Mouse (Mus musculus): ENCODE results near the gene Fuz. TPM values are rescaled to one million over a fixed set of nuclear protein-coding genes. Genes with fewer than 3 reads are reported as not detected.

The Fuz gene
- total and polyA plus RNA-seq, 2 experiments from 2014 or later = 10.0 to 50.8 TPM

DNA sequence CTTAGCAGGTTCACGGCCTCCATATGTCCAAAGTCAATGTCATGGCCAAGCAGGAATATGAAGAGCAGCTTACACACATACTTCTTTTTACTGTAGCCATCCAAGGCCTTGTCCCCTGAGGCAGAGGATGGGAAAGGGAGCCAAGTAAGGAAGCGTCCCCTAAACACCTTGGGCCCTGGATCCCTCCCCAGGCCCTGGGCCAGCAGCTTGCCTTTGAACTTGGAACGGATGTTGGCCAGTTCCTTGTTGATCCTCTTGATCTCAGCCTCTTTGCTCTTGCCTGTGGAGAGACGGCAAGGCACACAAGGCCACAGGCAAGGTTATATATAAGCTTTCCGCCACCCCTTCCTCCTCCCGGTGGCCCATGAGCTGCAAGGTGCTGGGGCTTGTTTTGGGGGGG lies 20.3 kb downstream of the Fuz start:
- Histone ChIP-seq H3K4me3 (ENCODE audit: low read depth, low read length) (no peak overlapping the region), H3K27ac (ENCODE audit: low read depth) (no peak overlapping the region), H3K9ac (replicated peaks; ENCODE audit: low read depth, low read length) (no peak overlapping the region), H3K9me3 (replicated peaks; ENCODE audit: control insufficient read depth, low read length) (no peaks in the 10 kb centered on the region), H3K4me2 (ENCODE audit: low read depth, low read length) (no peak overlapping the region), H3K4me1 (ENCODE audit: control insufficient read depth, insufficient read depth) (no peaks in the 10 kb centered on the region), H3K27me3 (ENCODE audit: control insufficient read depth, insufficient read depth, low read length) (no peaks in the 10 kb centered on the region), H3K36me3 (replicated peaks; ENCODE audit: control insufficient read depth, insufficient read depth, low read length) (peaks cover 41% of the 10 kb centered on the region)
- no peak for ATAC-seq (ENCODE audit: insufficient read depth, low read depth)
- TF ChIP-seq EP300 (IDR thresholded peaks at IDR 0.05; ENCODE audit: low read depth) (no peak), CTCF (IDR thresholded peaks at IDR 0.05; ENCODE audit: low read depth) (no peak)
- WGBS = 73% methylated on average over 6 of the region's 6 CpGs
- no peak for DNase-seq (ENCODE audit: low spot score)

- no peak for DNase-seq (ENCODE audit: low spot score)
- 86% methylated on average over 4 of the region's 4 CpGs for WGBS
Measured at GRCm38 (mm10) chr7:44916881-44917280, 21.0 kb downstream of the Fuz start.

DNA sequence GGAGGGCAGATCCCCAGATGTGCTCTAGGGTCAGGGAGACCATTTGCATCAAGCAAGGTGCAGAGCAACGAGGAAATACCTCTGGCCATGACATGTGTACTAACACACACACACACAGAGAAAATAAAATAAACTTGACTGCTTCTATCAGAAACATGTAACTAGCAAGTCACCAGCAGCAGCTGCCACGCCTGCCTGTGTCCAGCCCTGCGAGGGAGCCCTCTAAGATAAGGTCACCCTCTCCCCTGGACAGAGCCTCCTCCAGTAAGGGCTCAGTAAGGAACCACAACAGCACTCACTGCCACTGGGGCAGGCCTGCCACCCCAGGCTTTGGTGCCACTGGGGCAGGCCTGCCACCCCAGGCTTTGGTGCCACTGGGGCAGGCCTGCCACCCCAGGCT lies 22.3 kb downstream of the Fuz start:
- ATAC-seq (ENCODE audit: insufficient read depth, low read depth) (no peak; the same call in 1 of the 2 replicates), DNase-seq (ENCODE audit: low spot score) (no peak)
- H3K4me1 ChIP-seq (ENCODE audit: control insufficient read depth, insufficient read depth) = no peaks in the 10 kb centered on the region
- no peak overlapping the region for H3K4me2 ChIP-seq (ENCODE audit: low read depth, low read length)
- WGBS = 55% methylated on average over 3 of the region's 3 CpGs
- H3K4me3 ChIP-seq (ENCODE audit: low read depth, low read length) = no peak overlapping the region
- peaks cover 37% of the 10 kb centered on the region for H3K36me3 ChIP-seq (replicated peaks; ENCODE audit: control insufficient read depth, insufficient read depth, low read length)
- no peak overlapping the region for H3K27ac ChIP-seq (ENCODE audit: low read depth)
- no peaks in the 10 kb centered on the region for H3K9me3 ChIP-seq (replicated peaks; ENCODE audit: control insufficient read depth, low read length)
- no peaks in the 10 kb centered on the region for H3K27me3 ChIP-seq (ENCODE audit: control insufficient read depth, insufficient read depth, low read length)
- TF ChIP-seq CTCF (IDR thresholded peaks at IDR 0.05; ENCODE audit: low read depth) (no peak), EP300 (IDR thresholded peaks at IDR 0.05; ENCODE audit: low read depth) (no peak)
- H3K9ac ChIP-seq (replicated peaks; ENCODE audit: low read depth, low read length) = no peak overlapping the region; the same call in 1 of the 2 replicates

More at GRCm38 (mm10) chr7:44916881-44917280, 21.0 kb downstream of the Fuz start:
- Histone ChIP-seq H3K4me1 (ENCODE audit: control insufficient read depth, insufficient read depth) (no peaks in the 10 kb centered on the region), H3K36me3 (replicated peaks; ENCODE audit: control insufficient read depth, insufficient read depth, low read length) (peaks cover 39% of the 10 kb centered on the region), H3K27ac (ENCODE audit: low read depth) (no peak overlapping the region), H3K27me3 (ENCODE audit: control insufficient read depth, insufficient read depth, low read length) (no peaks in the 10 kb centered on the region), H3K9ac (replicated peaks; ENCODE audit: low read depth, low read length) (no peak overlapping the region), H3K9me3 (replicated peaks; ENCODE audit: control insufficient read depth, low read length) (no peaks in the 10 kb centered on the region), H3K4me3 (ENCODE audit: low read depth, low read length) (no peak overlapping the region), H3K4me2 (ENCODE audit: low read depth, low read length) (no peak overlapping the region)
- TF ChIP-seq EP300 (IDR thresholded peaks at IDR 0.05; ENCODE audit: low read depth) = no peak
- TF ChIP-seq CTCF (IDR thresholded peaks at IDR 0.05; ENCODE audit: low read depth) = no peak
- ATAC-seq (ENCODE audit: insufficient read depth, low read depth) = no peak

- WGBS = 91% methylated on average over 5 of the region's 5 CpGs
- H3K4me2 ChIP-seq (ENCODE audit: low read depth, low read length) = no peak overlapping the region
- DNase-seq (ENCODE audit: low spot score) = no peak
- no peaks in the 10 kb centered on the region for H3K4me1 ChIP-seq (ENCODE audit: control insufficient read depth, insufficient read depth)
- no peak for TF ChIP-seq CTCF (IDR thresholded peaks at IDR 0.05; ENCODE audit: low read depth)
- no peak for TF ChIP-seq EP300 (IDR thresholded peaks at IDR 0.05; ENCODE audit: low read depth)
- no peak overlapping the region for H3K27ac ChIP-seq (ENCODE audit: low read depth)
- no peaks in the 10 kb centered on the region for H3K9me3 ChIP-seq (replicated peaks; ENCODE audit: control insufficient read depth, low read length)
- no peak overlapping the region for H3K4me3 ChIP-seq (ENCODE audit: low read depth, low read length)
- no peak overlapping the region for H3K9ac ChIP-seq (replicated peaks; ENCODE audit: low read depth, low read length)
- ATAC-seq (ENCODE audit: insufficient read depth, low read depth) = no peak
- H3K27me3 ChIP-seq (ENCODE audit: control insufficient read depth, insufficient read depth, low read length) = no peaks in the 10 kb centered on the region
- H3K36me3 ChIP-seq (replicated peaks; ENCODE audit: control insufficient read depth, insufficient read depth, low read length) = peaks cover 36% of the 10 kb centered on the region
Measured at GRCm38 (mm10) chr7:44919127-44919526, 23.2 kb downstream of the Fuz start.

DNA sequence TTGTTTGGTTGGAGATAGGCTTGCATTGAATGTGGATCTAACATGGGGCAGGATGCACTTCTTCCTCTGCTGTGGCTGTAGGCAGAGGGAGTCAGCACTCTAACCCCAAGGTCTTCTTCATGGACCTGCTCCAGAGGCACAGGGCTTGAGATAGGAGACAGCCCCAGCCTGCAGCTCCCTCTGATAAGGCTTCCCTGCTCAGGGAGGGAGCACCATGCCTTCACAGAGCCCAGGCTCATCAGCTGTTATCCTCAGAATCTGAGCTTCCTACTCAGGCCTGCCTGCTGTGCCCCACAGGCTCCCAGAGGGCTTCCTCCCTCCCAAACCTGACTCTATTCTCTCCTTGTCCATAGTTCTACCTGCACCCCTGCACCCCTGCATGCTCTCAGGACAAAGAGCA lies 26.7 kb downstream of the Fuz start:
- Histone ChIP-seq H3K36me3 (replicated peaks; ENCODE audit: control insufficient read depth, insufficient read depth, low read length) (peaks cover 33% of the 10 kb centered on the region), H3K27me3 (ENCODE audit: control insufficient read depth, insufficient read depth, low read length) (no peaks in the 10 kb centered on the region), H3K4me3 (ENCODE audit: low read depth, low read length) (no peak overlapping the region), H3K4me2 (ENCODE audit: low read depth, low read length) (no peak overlapping the region), H3K4me1 (ENCODE audit: control insufficient read depth, insufficient read depth) (0 out of 2 replicates have a peak, but pooled peaks cover under 1% of the 10 kb centered on the region), H3K27ac (ENCODE audit: low read depth) (no peak overlapping the region), H3K9me3 (replicated peaks; ENCODE audit: control insufficient read depth, low read length) (no peaks in the 10 kb centered on the region), H3K9ac (replicated peaks; ENCODE audit: low read depth, low read length) (no peak overlapping the region)
- no peak for TF ChIP-seq CTCF (IDR thresholded peaks at IDR 0.05; ENCODE audit: low read depth)
- no peak for TF ChIP-seq EP300 (IDR thresholded peaks at IDR 0.05; ENCODE audit: low read depth)
- ATAC-seq (ENCODE audit: insufficient read depth, low read depth) (no peak), DNase-seq (ENCODE audit: low spot score) (no peak)

GRCm38 (mm10) chr7:44925468-44925867 lies 29.6 kb downstream of the Fuz start:
- H3K27me3 ChIP-seq (ENCODE audit: control insufficient read depth, insufficient read depth, low read length) = no peaks in the 10 kb centered on the region
- DNase-seq (ENCODE audit: low spot score) (no peak), ATAC-seq (ENCODE audit: insufficient read depth, low read depth) (no peak)
- H3K9ac ChIP-seq (replicated peaks; ENCODE audit: low read depth, low read length) = no peak overlapping the region
- TF ChIP-seq CTCF (IDR thresholded peaks at IDR 0.05; ENCODE audit: low read depth) (peak; percentile 60), EP300 (IDR thresholded peaks at IDR 0.05; ENCODE audit: low read depth) (no peak)
- H3K4me2 ChIP-seq (ENCODE audit: low read depth, low read length) = no peak overlapping the region
- H3K9me3 ChIP-seq (replicated peaks; ENCODE audit: control insufficient read depth, low read length) = no peaks in the 10 kb centered on the region
- WGBS = 66% methylated on average over 3 of the region's 3 CpGs
- no peak overlapping the region for H3K4me3 ChIP-seq (ENCODE audit: low read depth, low read length)
- H3K27ac ChIP-seq (ENCODE audit: low read depth) = no peak overlapping the region
- peaks cover 33% of the 10 kb centered on the region for H3K36me3 ChIP-seq (replicated peaks; ENCODE audit: control insufficient read depth, insufficient read depth, low read length)
- H3K4me1 ChIP-seq (ENCODE audit: control insufficient read depth, insufficient read depth) = peaks cover 15% of the 10 kb centered on the region

Data from heart, postnatal 0 days (tissue).